Mouse (Mus musculus) intestine, embryonic 15.5 days (tissue): ENCODE results near the gene Lrrc29. TPM values are rescaled to one million over a fixed set of nuclear protein-coding genes. Genes with fewer than 3 reads are reported as not detected.

Source experiments
- ATAC-seq: fragments of 200-750 bp; cut with Nextera tagmentation; 2 replicates; pipeline ENCODE4 v1.8.0; 2017; ENCODE audit warnings: moderate TSS enrichment, moderate library complexity
- H3K27ac ChIP-seq: fragments of 300-500 bp; sonication (generic); 2 replicates; pipeline ENCODE4 v1.5.1; 2015; ENCODE audit warnings: mild to moderate bottlenecking, inconsistent platforms
- H3K27me3 ChIP-seq: fragments of 300-500 bp; sonication (generic); replicated peaks from 2 replicates; pipeline ENCODE4 v1.6.1; 2015; ENCODE audit warnings: inconsistent platforms
- H3K36me3 ChIP-seq: fragments of 300-500 bp; sonication (generic); 2 replicates; pipeline ENCODE4 v1.6.1; 2015; ENCODE audit warnings: inconsistent platforms
- H3K4me1 ChIP-seq: fragments of 300-500 bp; sonication (generic); replicated peaks from 2 replicates; pipeline ENCODE4 v1.6.1; 2015; ENCODE audit warnings: inconsistent platforms
- H3K4me2 ChIP-seq: fragments of 300-500 bp; sonication (generic); replicated peaks from 2 replicates; pipeline ENCODE4 v1.6.1; 2015; ENCODE audit warnings: mild to moderate bottlenecking, inconsistent platforms
- H3K4me3 ChIP-seq: fragments of 300-500 bp; sonication (generic); replicated peaks from 2 replicates; pipeline ENCODE4 v1.5.1; 2015; ENCODE audit warnings: inconsistent platforms
- H3K9ac ChIP-seq: fragments of 300-500 bp; sonication (generic); 2 replicates; pipeline ENCODE4 v1.6.1; 2015; ENCODE audit warnings: inconsistent platforms
- H3K9me3 ChIP-seq: fragments of 300-500 bp; sonication (generic); 2 replicates; pipeline ENCODE4 v1.6.1; 2016; ENCODE audit warnings: inconsistent platforms
- WGBS: fragments of 180-500 bp; shearing (Covaris S2); methylation state at CpG from one replicate; pipeline ENCODE4 v1.1.7; 2015; 5-methylcytosine and 5-hydroxymethylcytosine counted together
- polyA plus RNA-seq: library from polyadenylated mRNA; unstranded; fragments of >200 nt; fragmentation: Nextera tagmentation; extraction: Ambion mirVana; gene quantifications from 2 replicates; pipeline ENCODE4 v1.2.1, GENCODE M21; 2015

The Lrrc29 gene
- polyA plus RNA-seq, 1 experiment from 2014 or later = 1.3 TPM

GRCm38 (mm10) chr8:105339886-105340635 is 14.0 kb upstream of the Lrrc29 start:
- H3K4me1 ChIP-seq = peaks cover 29% of the 10 kb centered on the region
- ATAC-seq = peak; percentile 50
- H3K36me3 ChIP-seq = peaks cover 14% of the 10 kb centered on the region; the same call in 1 of the 2 replicates
- H3K9ac ChIP-seq = no peak overlapping the region
- no peaks in the 10 kb centered on the region for H3K27me3 ChIP-seq
- H3K4me2 ChIP-seq = no peak overlapping the region
- WGBS = 57% methylated on average over 6 of the region's 6 CpGs
- H3K27ac ChIP-seq = 0 out of 2 replicates have a peak overlapping the region, but pooled peaks have one; percentile 54
- no peak overlapping the region for H3K4me3 ChIP-seq
- H3K9me3 ChIP-seq = no peaks in the 10 kb centered on the region

- Histone ChIP-seq H3K9ac (no peak overlapping the region), H3K4me1 (peaks cover 20% of the 10 kb centered on the region), H3K27ac (no peak overlapping the region), H3K36me3 (peaks cover 23% of the 10 kb centered on the region), H3K27me3 (no peaks in the 10 kb centered on the region), H3K4me2 (no peak overlapping the region), H3K9me3 (no peaks in the 10 kb centered on the region), H3K4me3 (no peak overlapping the region)
- no peak for ATAC-seq
- WGBS = 36% methylated on average over 4 of the region's 4 CpGs
Measured at GRCm38 (mm10) chr8:105338992-105339391, 12.9 kb upstream of the Lrrc29 start.

GRCm38 (mm10) chr8:105336373-105337130 is 10.5 kb upstream of the Lrrc29 start:
- Histone ChIP-seq H3K9ac (no peak overlapping the region), H3K4me1 (peaks cover 25% of the 10 kb centered on the region), H3K4me2 (no peak overlapping the region), H3K27me3 (no peaks in the 10 kb centered on the region), H3K4me3 (no peak overlapping the region), H3K9me3 (no peaks in the 10 kb centered on the region), H3K36me3 (peaks cover 32% of the 10 kb centered on the region), H3K27ac (no peak overlapping the region)
- no peak for ATAC-seq
- 64% methylated on average over 32 of the region's 32 CpGs for WGBS

GRCm38 (mm10) chr8:105332523-105332922 is 6.4 kb upstream of the Lrrc29 start:
- ATAC-seq = peak; percentile 83
- WGBS = 32% methylated on average over 2 of the region's 2 CpGs
- Histone ChIP-seq H3K4me2 (no peak overlapping the region), H3K9me3 (no peaks in the 10 kb centered on the region), H3K27ac (peak overlapping the region; percentile 71), H3K4me1 (peaks cover 14% of the 10 kb centered on the region), H3K36me3 (peaks cover 67% of the 10 kb centered on the region), H3K27me3 (no peaks in the 10 kb centered on the region), H3K4me3 (no peak overlapping the region), H3K9ac (no peak overlapping the region)

GRCm38 (mm10) chr8:105331931-105332330 is 5.9 kb upstream of the Lrrc29 start:
- Histone ChIP-seq H3K27me3 (no peaks in the 10 kb centered on the region), H3K27ac (no peak overlapping the region), H3K4me1 (peaks cover 19% of the 10 kb centered on the region), H3K9me3 (no peaks in the 10 kb centered on the region), H3K9ac (no peak overlapping the region), H3K4me3 (no peak overlapping the region), H3K4me2 (no peak overlapping the region), H3K36me3 (peaks cover 67% of the 10 kb centered on the region)
- 94% methylated on average over 9 of the region's 9 CpGs for WGBS
- ATAC-seq = no peak

- H3K27ac ChIP-seq = no peak overlapping the region
- WGBS = 94% methylated on average over 22 of the region's 22 CpGs
- peaks cover 63% of the 10 kb centered on the region for H3K36me3 ChIP-seq
- H3K27me3 ChIP-seq = no peaks in the 10 kb centered on the region
- no peak overlapping the region for H3K4me3 ChIP-seq
- H3K9ac ChIP-seq = no peak overlapping the region
- H3K9me3 ChIP-seq = no peaks in the 10 kb centered on the region
- H3K4me2 ChIP-seq = no peak overlapping the region
- peaks cover 21% of the 10 kb centered on the region for H3K4me1 ChIP-seq
- ATAC-seq = no peak
Measured at GRCm38 (mm10) chr8:105331469-105331868, 5.4 kb upstream of the Lrrc29 start.

GRCm38 (mm10) chr8:105330325-105330724 is 4.2 kb upstream of the Lrrc29 start:
- no peaks in the 10 kb centered on the region for H3K27me3 ChIP-seq
- H3K4me3 ChIP-seq = no peak overlapping the region
- peaks cover 23% of the 10 kb centered on the region for H3K4me1 ChIP-seq
- peaks cover 54% of the 10 kb centered on the region for H3K36me3 ChIP-seq
- H3K9me3 ChIP-seq = no peaks in the 10 kb centered on the region
- no peak overlapping the region for H3K9ac ChIP-seq
- no peak overlapping the region for H3K27ac ChIP-seq
- ATAC-seq = no peak
- no peak overlapping the region for H3K4me2 ChIP-seq
- 86% methylated on average over 12 of the region's 12 CpGs for WGBS

- H3K4me2 ChIP-seq = peak overlapping the region; percentile 74
Measured at GRCm38 (mm10) chr8:105326968-105327367, 890 bp upstream of the Lrrc29 start.

GRCm38 (mm10) chr8:105325641-105326093 is 411 bp downstream of the Lrrc29 start:
- Histone ChIP-seq H3K36me3 (peaks cover 27% of the 10 kb centered on the region), H3K4me1 (peaks cover 22% of the 10 kb centered on the region), H3K4me3 (peak overlapping the region; percentile 68), H3K27ac (peak overlapping the region; percentile 86; the same call in 1 of the 2 replicates), H3K27me3 (no peaks in the 10 kb centered on the region), H3K4me2 (peak overlapping the region; percentile 74), H3K9ac (peak overlapping the region; percentile 79), H3K9me3 (no peaks in the 10 kb centered on the region)
- no peak for ATAC-seq
- 0% methylated on average over 12 of the region's 12 CpGs for WGBS

More at GRCm38 (mm10) chr8:105326968-105327367, 890 bp upstream of the Lrrc29 start:
- Histone ChIP-seq H3K9me3 (no peaks in the 10 kb centered on the region), H3K27me3 (no peaks in the 10 kb centered on the region), H3K9ac (peak overlapping the region; percentile 74), H3K36me3 (peaks cover 39% of the 10 kb centered on the region), H3K4me1 (peaks cover 26% of the 10 kb centered on the region), H3K4me3 (peak overlapping the region; percentile 68), H3K27ac (peak overlapping the region; percentile 86; the same call in 1 of the 2 replicates)
- WGBS = 32% methylated on average over 6 of the region's 6 CpGs
- no peak for ATAC-seq

GRCm38 (mm10) chr8:105323183-105323582 is 2.9 kb downstream of the Lrrc29 start:
- Histone ChIP-seq H3K27ac (no peak overlapping the region), H3K4me3 (no peak overlapping the region), H3K4me2 (no peak overlapping the region), H3K9ac (no peak overlapping the region), H3K4me1 (peaks cover 15% of the 10 kb centered on the region), H3K27me3 (no peaks in the 10 kb centered on the region), H3K36me3 (peaks cover 4% of the 10 kb centered on the region; the same call in 1 of the 2 replicates), H3K9me3 (no peaks in the 10 kb centered on the region)
- no peak for ATAC-seq
- WGBS = 87% methylated on average over 4 of the region's 4 CpGs

- Histone ChIP-seq H3K27me3 (no peaks in the 10 kb centered on the region), H3K9ac (no peak overlapping the region), H3K36me3 (peaks cover 18% of the 10 kb centered on the region), H3K4me3 (no peak overlapping the region), H3K4me2 (no peak overlapping the region), H3K4me1 (no peaks in the 10 kb centered on the region), H3K27ac (no peak overlapping the region), H3K9me3 (no peaks in the 10 kb centered on the region)
- ATAC-seq = no peak
- WGBS = 83% methylated on average over 11 of the region's 11 CpGs
Measured at GRCm38 (mm10) chr8:105318662-105319190, 7.4 kb downstream of the Lrrc29 start.

- no peaks in the 10 kb centered on the region for H3K4me1 ChIP-seq
- WGBS = 84% methylated on average over 4 of the region's 4 CpGs
- peaks cover 24% of the 10 kb centered on the region for H3K36me3 ChIP-seq
- no peaks in the 10 kb centered on the region for H3K9me3 ChIP-seq
- ATAC-seq = no peak
- H3K27me3 ChIP-seq = no peaks in the 10 kb centered on the region
- no peak overlapping the region for H3K4me3 ChIP-seq
- H3K27ac ChIP-seq = no peak overlapping the region
- H3K9ac ChIP-seq = no peak overlapping the region
- no peak overlapping the region for H3K4me2 ChIP-seq
Measured at GRCm38 (mm10) chr8:105317941-105318340, 8.1 kb downstream of the Lrrc29 start.
